In the genomic region with DNA sequence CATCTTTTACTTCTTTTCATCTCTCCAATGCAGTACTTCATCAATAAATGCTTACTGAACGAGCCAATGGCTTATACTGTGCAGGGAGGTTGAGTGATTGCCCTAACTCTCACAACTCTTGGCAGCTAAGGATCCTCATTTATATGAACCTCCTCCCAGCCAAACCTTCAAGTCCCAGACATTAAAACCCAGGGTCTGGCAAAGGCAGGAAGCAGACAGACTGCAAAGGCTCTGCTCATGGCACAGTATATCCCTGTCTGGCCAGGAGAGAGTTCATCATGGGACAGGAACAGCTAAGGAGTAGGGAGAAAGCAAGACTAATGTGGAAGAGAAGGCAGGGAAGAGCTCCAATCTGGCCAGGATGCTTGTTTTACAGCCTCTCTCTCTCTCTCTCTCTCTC, we compare ENCODE assay signal across 11 mouse cellular contexts.
DNase-seq lines count a peak whose midpoint lies in the region; ATAC-seq lines count a peak whose summit lies in the region.
"Had no signal": no experiment of that assay in that cellular context is flagged by ENCODE, and none has a peak within 500 bp of the region (broad histone marks: within the 10 kb centered on the region; RNA-seq: fewer than 3 reads in every experiment).

No protein-coding gene starts in this region.

- intact Hi-C loops in left cerebral cortex, postnatal 36 days (cut with DNase I), result loop anchor here (10.0 kb wide), 1 partner anchor 267 kb away; no protein-coding TSS in a partner anchor

- peak; percentile 37; the same call in 1 of the 2 replicates for ATAC-seq in cerebellum, adult (ENCODE audit: insufficient number of reproducible peaks, low FRiP score, low TSS enrichment)
- peak; percentile 45 for ATAC-seq in frontal cortex, adult (ENCODE audit: low TSS enrichment)

- DNase-seq in cerebellum, postnatal 25 days, result no peak
- DNase-seq in frontal cortex, postnatal 36 days (ENCODE audit: low spot score in 2 of 2), result no peak
- peak; percentile 8 to 21 for DNase-seq in left cerebral cortex, postnatal 36 days (ENCODE audit: low spot score in 2 of 2)
- DNase-seq in left cerebral cortex, adult 18-20 months (ENCODE audit: low spot score in 2 of 2), result no peak
- peak; percentile 30 for DNase-seq in brain, adult 2 months (ENCODE audit: low read depth, low spot score)
- DNase-seq in adrenal gland, adult (ENCODE audit: inconsistent age in 2 of 2, low spot score in 1 of 2), result no peak
- DNase-seq: adrenal gland, postnatal 14 days; kidney, adult 18-20 months; thymus, adult 18-20 months had no signal

Comparison
In these comparisons a context has a peak if more than half of its experiments do, and no peak if none do; other contexts are left out.
1. DNase-seq: peak in left cerebral cortex, postnatal 36 days (2 of 2) and brain, adult 2 months (single experiment); none in cerebellum, postnatal 25 days (0 of 2), frontal cortex, postnatal 36 days (0 of 2), left cerebral cortex, adult 18-20 months (0 of 2) and adrenal gland, adult (0 of 2).